In the genomic region with DNA sequence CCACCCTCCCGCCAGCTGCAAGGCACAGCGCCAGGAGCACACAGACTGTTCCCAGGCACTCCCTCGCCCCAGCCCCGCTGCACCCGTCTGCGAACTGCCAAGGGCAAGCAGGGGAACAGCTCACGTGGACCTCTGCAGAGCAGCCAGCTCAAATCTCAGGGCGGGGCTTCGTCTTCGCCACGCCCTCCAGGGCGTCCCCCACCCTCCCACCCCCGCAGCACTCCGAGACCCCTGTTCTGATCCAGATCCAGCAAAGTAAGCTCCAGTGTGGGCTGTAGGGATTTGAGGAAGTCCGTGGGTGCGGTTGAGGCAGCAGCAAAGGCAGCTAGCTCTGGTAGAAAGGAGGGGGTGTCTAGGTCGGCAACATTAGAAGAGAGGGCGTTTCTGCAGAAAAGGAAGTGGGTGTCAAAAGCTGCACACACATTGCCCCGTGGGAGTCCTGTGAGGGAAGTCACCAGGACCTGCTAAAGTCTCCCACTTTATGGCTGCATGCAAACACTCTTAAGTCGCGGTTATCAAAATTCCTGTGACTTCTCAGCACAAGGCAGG, we compare ENCODE assay signal across 8 mouse cellular contexts.
DNase-seq lines count a peak whose midpoint lies in the region; ATAC-seq and TF ChIP-seq lines count a peak whose summit lies in the region.

No protein-coding gene starts in this region.

- H3K27me3 ChIP-seq in forebrain, embryonic 13.5 days = no peaks in the 10 kb centered on the region
- H3K27me3 ChIP-seq in neural tube, embryonic 15.5 days (replicated peaks) = no peaks in the 10 kb centered on the region

- peak overlapping the region; percentile 37 for H3K4me3 ChIP-seq in forebrain, embryonic 13.5 days
- H3K4me3 ChIP-seq in lung, adult 2 months (replicated peaks; ENCODE audit: extremely low read depth, low read depth, low read length) = peak overlapping the region; percentile 67
- H3K4me3 ChIP-seq in neural tube, embryonic 15.5 days (replicated peaks) = peak overlapping the region; percentile 38

- no peak for TF ChIP-seq POLR2A in brain, embryonic 14.5 days (IDR thresholded peaks at IDR 0.05; ENCODE audit: borderline replicate concordance, extremely low read depth, insufficient read depth, insufficient read length, poor library complexity, severe bottlenecking)
- peak; percentile 44; the same call in 1 of the 2 replicates for TF ChIP-seq POLR2A in lung, adult 2 months (IDR thresholded peaks at IDR 0.05; ENCODE audit: borderline replicate concordance, extremely low read depth, low read depth, low read length)

- no peak overlapping the region for H3K27ac ChIP-seq in forebrain, embryonic 13.5 days
- H3K27ac ChIP-seq in neural tube, embryonic 15.5 days (replicated peaks) = peak overlapping the region; percentile 0; the same call in 1 of the 2 replicates

- DNase-seq in CD8-positive naive resting alpha-beta T cell, adult 2 months (ENCODE audit: low read depth in 2 of 2, low spot score in 2 of 2) = peak; percentile 53 to 70
- peak; percentile 87 for DNase-seq in brain, embryonic 14.5 days (ENCODE audit: low read depth)
- DNase-seq in heart, postnatal 10 days = peak; percentile 91 to 92
- peak; percentile 74 for DNase-seq in large intestine, adult 2 months (ENCODE audit: low read depth, low spot score)
- DNase-seq in lung, adult 2 months = peak; percentile 87
- peak; percentile 78 for DNase-seq in thymus, postnatal 0 days (ENCODE audit: low spot score)

- no peak for TF ChIP-seq CTCF in brain, embryonic 14.5 days (IDR thresholded peaks at IDR 0.05; ENCODE audit: borderline replicate concordance, extremely low read depth, insufficient read depth, insufficient read length)
- TF ChIP-seq CTCF in lung, adult 2 months (IDR thresholded peaks at IDR 0.05; ENCODE audit: insufficient read depth, low read length) = no peak

- 3% methylated on average over 21 of the region's 21 CpGs for WGBS in forebrain, embryonic 13.5 days
- under 1% methylated on average over 21 of the region's 21 CpGs for WGBS in large intestine, adult 2 months
- 1% methylated on average over 21 of the region's 21 CpGs for WGBS in lung, adult 2 months
- 2% methylated on average over 21 of the region's 21 CpGs for WGBS in neural tube, embryonic 15.5 days

- peak overlapping the region; percentile 63 for H3K4me2 ChIP-seq in forebrain, embryonic 13.5 days
- peak overlapping the region; percentile 68 for H3K4me2 ChIP-seq in neural tube, embryonic 15.5 days

- intact Hi-C loops in heart, postnatal 10 days (cut with DNase I) = loop anchor here (2.0 kb wide), 2 partner anchors 90 to 138 kb away; partner anchors contain the start of gene Bhlhe40

- ATAC-seq in forebrain, embryonic 13.5 days = peak; percentile 94
- peak; percentile 86 for ATAC-seq in neural tube, embryonic 15.5 days (ENCODE audit: low FRiP score)

- peaks cover 15% of the 10 kb centered on the region for H3K4me1 ChIP-seq in forebrain, embryonic 13.5 days
- H3K4me1 ChIP-seq in lung, adult 2 months (ENCODE audit: control insufficient read depth, insufficient read depth, low read length) = peaks cover 14% of the 10 kb centered on the region
- H3K4me1 ChIP-seq in neural tube, embryonic 15.5 days = peaks cover 15% of the 10 kb centered on the region

- H3K36me3 ChIP-seq in forebrain, embryonic 13.5 days (ENCODE audit: poor library complexity, severe bottlenecking) = no peaks in the 10 kb centered on the region
- no peaks in the 10 kb centered on the region for H3K36me3 ChIP-seq in neural tube, embryonic 15.5 days

- H3K9ac ChIP-seq in forebrain, embryonic 13.5 days = 0 out of 2 replicates have a peak overlapping the region, but pooled peaks have one; percentile 37
- H3K9ac ChIP-seq in neural tube, embryonic 15.5 days (replicated peaks) = peak overlapping the region; percentile 37; the same call in 1 of the 2 replicates

- no peaks in the 10 kb centered on the region for H3K9me3 ChIP-seq in forebrain, embryonic 13.5 days (replicated peaks)
- no peaks in the 10 kb centered on the region for H3K9me3 ChIP-seq in neural tube, embryonic 15.5 days (replicated peaks)
